Mouse (Mus musculus) MEL (cell line): ENCODE measurements around the gene Cfap157. TPM values are rescaled to one million over a fixed set of nuclear protein-coding genes. Genes with fewer than 3 reads are reported as not detected.

Experiments used
- DNase-seq: peaks from one replicate; pipeline ENCODE4 v3.0.0; 2011; ENCODE audit warnings: low read depth, low spot score
- H3K27ac ChIP-seq: 2 replicates; pipeline ENCODE4 v1.5.1; 2012; ENCODE audit warnings: low read depth, mild to moderate bottlenecking, control low read depth, low read length, moderate library complexity; ENCODE audit not compliant: control insufficient read depth
- H3K27me3 ChIP-seq, 2 experiments: fragments of 150-350 bp in 1 of 2; sonication (generic) in 1 of 2; 2 replicates each; pipeline ENCODE4 v1.6.1; 2012; ENCODE audit warnings: low read length in 2 of 2, mild to moderate bottlenecking in 2 of 2, improper control_type of control experiment in 1 of 2, moderate library complexity in 1 of 2; ENCODE audit not compliant: insufficient read depth in 2 of 2, control insufficient read depth in 1 of 2
- H3K36me3 ChIP-seq, 2 experiments: 2 replicates each; pipeline ENCODE4 v1.6.1; 2012 to 2014; ENCODE audit warnings: low read length in 2 of 2, improper control_type of control experiment in 1 of 2, inconsistent platforms in 1 of 2, mild to moderate bottlenecking in 1 of 2; ENCODE audit not compliant: insufficient read depth in 2 of 2, control insufficient read depth in 1 of 2
- H3K4me1 ChIP-seq, 2 experiments: fragments of 150-350 bp in 1 of 2; sonication (generic) in 1 of 2; 2 replicates each; pipeline ENCODE4 v1.6.1; 2012; ENCODE audit warnings: low read length in 2 of 2, improper control_type of control experiment in 1 of 2, mild to moderate bottlenecking in 1 of 2; ENCODE audit not compliant: insufficient read depth in 2 of 2, control insufficient read depth in 1 of 2
- H3K4me3 ChIP-seq, 2 experiments: fragments of 150-350 bp in 1 of 2; sonication (generic) in 1 of 2; 2 replicates each; pipeline ENCODE4 v1.5.1; 2012; ENCODE audit warnings: low read depth in 2 of 2, low read length in 2 of 2, mild to moderate bottlenecking in 2 of 2, moderate library complexity in 2 of 2, control low read depth in 1 of 2, improper control_type of control experiment in 1 of 2; ENCODE audit not compliant: control insufficient read depth in 1 of 2, insufficient read depth in 1 of 2
- H3K79me2 ChIP-seq: 2 replicates; pipeline ENCODE4 v1.6.1; 2012; ENCODE audit warnings: mild to moderate bottlenecking, low read length, moderate library complexity; ENCODE audit not compliant: control insufficient read depth, poor library complexity, insufficient read depth
- H3K9ac ChIP-seq: 2 replicates; pipeline ENCODE4 v1.6.1; 2012; ENCODE audit warnings: low read depth, mild to moderate bottlenecking, control low read depth, low read length, moderate library complexity; ENCODE audit not compliant: control insufficient read depth, poor library complexity, severe bottlenecking
- H3K9me3 ChIP-seq: fragments of 150-350 bp; sonication (generic); replicated peaks from 2 replicates; pipeline ENCODE4 v1.6.1; 2012; ENCODE audit warnings: mild to moderate bottlenecking, low read length, improper control_type of control experiment, moderate library complexity; ENCODE audit not compliant: insufficient read depth
- CHD1 ChIP-seq: IDR thresholded peaks from 2 replicates; pipeline ENCODE4 v1.6.1; 2012; ENCODE audit warnings: low read depth, mild to moderate bottlenecking, inconsistent platforms, low read length, improper control_type of control experiment
- CTCF ChIP-seq, 3 experiments: IDR thresholded peaks in 2 of 3; conservative IDR thresholded peaks in 1 of 3; 2 replicates each; pipeline ENCODE4 v1.5.1; 2011 to 2012; ENCODE audit warnings: low read length in 3 of 3, low read depth in 2 of 3, mild to moderate bottlenecking in 2 of 3, improper control_type of control experiment in 1 of 3, inconsistent platforms in 1 of 3, mixed read lengths in 1 of 3, moderate library complexity in 1 of 3; ENCODE audit not compliant: control insufficient read depth in 1 of 3, insufficient read depth in 1 of 3, poor library complexity in 1 of 3, severe bottlenecking in 1 of 3
- E2F4 ChIP-seq: IDR thresholded peaks from 2 replicates; pipeline ENCODE4 v1.6.1; 2011; ENCODE audit warnings: low read depth, low read length, improper control_type of control experiment, borderline replicate concordance
- ELF1 ChIP-seq: IDR thresholded peaks from 2 replicates; pipeline ENCODE4 v1.6.1; 2014; ENCODE audit warnings: low read depth, mild to moderate bottlenecking, inconsistent platforms, low read length, improper control_type of control experiment, moderate library complexity
- ETS1 ChIP-seq: IDR thresholded peaks from 2 replicates; pipeline ENCODE4 v1.6.1; 2012; ENCODE audit warnings: low read depth, mild to moderate bottlenecking, inconsistent platforms, low read length, improper control_type of control experiment, moderate library complexity
- GABPA ChIP-seq: IDR thresholded peaks from 2 replicates; pipeline ENCODE4 v1.6.1; 2012; ENCODE audit warnings: low read depth, mild to moderate bottlenecking, inconsistent platforms, low read length, improper control_type of control experiment, moderate library complexity
- GATA1 ChIP-seq: IDR thresholded peaks from 2 replicates; pipeline ENCODE4 v1.6.1; 2011; ENCODE audit warnings: low read depth, low read length, improper control_type of control experiment
- HCFC1 ChIP-seq: IDR thresholded peaks from 2 replicates; pipeline ENCODE4 v1.6.1; 2012; ENCODE audit warnings: low read depth, mild to moderate bottlenecking, inconsistent platforms, low read length, improper control_type of control experiment, moderate library complexity
- MAFK ChIP-seq: IDR thresholded peaks from 2 replicates; pipeline ENCODE4 v1.6.1; 2011; ENCODE audit warnings: low read depth, mild to moderate bottlenecking, low read length, improper control_type of control experiment, borderline replicate concordance
- MAZ ChIP-seq: IDR thresholded peaks from 2 replicates; pipeline ENCODE4 v1.6.1; 2012; ENCODE audit warnings: low read depth, mild to moderate bottlenecking, inconsistent platforms, low read length, improper control_type of control experiment
- MYB ChIP-seq: IDR thresholded peaks from 2 replicates; pipeline ENCODE4 v1.6.1; 2011; ENCODE audit warnings: mild to moderate bottlenecking, low read depth, low read length, improper control_type of control experiment
- POLR2AphosphoS5 ChIP-seq: IDR thresholded peaks from 2 replicates; pipeline ENCODE4 v1.6.1; 2012; ENCODE audit warnings: low read depth, borderline replicate concordance, mild to moderate bottlenecking, inconsistent platforms, low read length, moderate library complexity, mixed read lengths
- RAD21 ChIP-seq: IDR thresholded peaks from 2 replicates; pipeline ENCODE4 v1.6.1; 2011; ENCODE audit warnings: mild to moderate bottlenecking, low read depth, low read length, improper control_type of control experiment
- SIN3A ChIP-seq: IDR thresholded peaks from 2 replicates; pipeline ENCODE4 v1.6.1; 2012; ENCODE audit warnings: low read length, improper control_type of control experiment, inconsistent platforms
- UBTF ChIP-seq: IDR thresholded peaks from 2 replicates; pipeline ENCODE4 v1.6.1; 2012; ENCODE audit warnings: low read depth, mild to moderate bottlenecking, inconsistent platforms, low read length, improper control_type of control experiment, moderate library complexity, borderline replicate concordance; ENCODE audit not compliant: insufficient read depth
- USF1 ChIP-seq: IDR thresholded peaks from 2 replicates; pipeline ENCODE4 v1.6.1; 2014; ENCODE audit warnings: low read depth, mild to moderate bottlenecking, inconsistent platforms, low read length, improper control_type of control experiment, moderate library complexity
- USF2 ChIP-seq, 2 experiments: IDR thresholded peaks; 2 replicates each; pipeline ENCODE4 v1.6.1; 2011 to 2012; ENCODE audit warnings: improper control_type of control experiment in 2 of 2, low read length in 2 of 2, borderline replicate concordance in 1 of 2, inconsistent platforms in 1 of 2, low read depth in 1 of 2, mild to moderate bottlenecking in 1 of 2; ENCODE audit not compliant: insufficient read depth in 1 of 2
- ZC3H11A ChIP-seq: IDR thresholded peaks from 2 replicates; pipeline ENCODE4 v1.6.1; 2012; ENCODE audit warnings: low read depth, mild to moderate bottlenecking, inconsistent platforms, low read length, improper control_type of control experiment
- ZNF384 ChIP-seq: IDR thresholded peaks from 2 replicates; pipeline ENCODE4 v1.6.1; 2012; ENCODE audit warnings: low read depth, mild to moderate bottlenecking, inconsistent platforms, low read length, improper control_type of control experiment
- polyA plus RNA-seq, 2 experiments: library from polyadenylated mRNA; stranded (reverse) in 1 of 2; unstranded in 1 of 2; fragments of >175 nt in 1 of 2; fragments of >200 nt in 1 of 2; gene quantifications; 2 replicates each; pipeline versions ENCODE4 v1.2.1 to v1.2.4; 2012; ENCODE audit warnings: low replicate concordance in 2 of 2, low read depth in 1 of 2; ENCODE audit not compliant: insufficient read length in 2 of 2, insufficient read depth in 1 of 2, missing spikeins in 1 of 2
- total RNA-seq: library from RNA; depleted of rRNA; stranded (reverse); fragments of 300-350 nt; gene quantifications from 2 replicates; pipeline ENCODE4 v1.2.3, GENCODE M21; 2012; rRNA removed

The Cfap157 gene
- total RNA-seq: 0.12 and 0.13 TPM in 2 replicates
- 1 to 10 TPM in 1 of 2 experiments, not detected in 1; 2.3 TPM for polyA plus RNA-seq

- H3K27me3 ChIP-seq: no peaks in the 10 kb centered on the region
- H3K9me3 ChIP-seq: no peaks in the 10 kb centered on the region
- TF ChIP-seq GABPA (no peak), HCFC1 (0 out of 2 replicates have a peak, but pooled peaks have one; percentile 26), SIN3A (peak; percentile 45; the same call in 1 of the 2 replicates), ELF1 (no peak), GATA1 (no peak), CHD1 (no peak), CTCF (IDR thresholded peaks at IDR 0.05 in 2 of 3, conservative IDR thresholded peaks at IDR 0.05 in 1 of 3; ENCODE audit: control insufficient read depth in 1 of 3, insufficient read depth in 1 of 3, low read depth in 2 of 3, low read length in 3 of 3, poor library complexity in 1 of 3, severe bottlenecking in 1 of 3) (no peak), POLR2AphosphoS5 (no peak)
- H3K27ac ChIP-seq: no peak within 1 kb of the TSS
- H3K9ac ChIP-seq: no peak within 1 kb of the TSS
- DNase-seq: peak; percentile 29
- no peaks in the 10 kb centered on the region for H3K4me1 ChIP-seq
- H3K36me3 ChIP-seq: no peaks in the 10 kb centered on the region
- no peaks in the 10 kb centered on the region for H3K79me2 ChIP-seq
- H3K4me3 ChIP-seq: no peak within 1 kb of the TSS
These were observed at the start of gene Cfap157 for GRCm38 (mm10) chr2:32784048-32784681. Gene Cfap157 (minus strand): TSS chr2:32784428.

- no peaks in the 10 kb centered on the region for H3K4me1 ChIP-seq
- no peak overlapping the region for H3K9ac ChIP-seq
- no peaks in the 10 kb centered on the region for H3K9me3 ChIP-seq
- no peak for TF ChIP-seq USF1
- TF ChIP-seq, all 39 proteins: peak for 0
- no peak overlapping the region for H3K27ac ChIP-seq
- H3K79me2 ChIP-seq: no peaks in the 10 kb centered on the region
- H3K36me3 ChIP-seq: peaks cover 0 to 2% of the 10 kb centered on the region in 2 experiments; a peak in 1 of 4 replicates
- H3K4me3 ChIP-seq: no peak overlapping the region
- no peak for DNase-seq
- H3K27me3 ChIP-seq: no peaks in the 10 kb centered on the region
These were observed 44.9 kb upstream of the Cfap157 start for GRCm38 (mm10) chr2:32828979-32829676.

- Histone ChIP-seq H3K36me3 (no peaks in the 10 kb centered on the region), H3K4me1 (no peaks in the 10 kb centered on the region)
- TF ChIP-seq UBTF (no peak), POLR2AphosphoS5 (no peak), ZNF384 (no peak), MAFK (no peak), RAD21 (no peak), CHD1 (no peak), USF2 (IDR thresholded peaks at IDR 0.05; ENCODE audit: borderline replicate concordance in 1 of 2, insufficient read depth in 1 of 2, low read depth in 1 of 2, low read length in 2 of 2) (no peak), ETS1 (no peak), MAZ (no peak), MYB (no peak), ZC3H11A (no peak), E2F4 (no peak)
These were observed 41.6 kb upstream of the Cfap157 start for GRCm38 (mm10) chr2:32825796-32826195.

More at GRCm38 (mm10) chr2:32825796-32826195, 41.6 kb upstream of the Cfap157 start:
- no peaks in the 10 kb centered on the region for H3K27me3 ChIP-seq
- no peaks in the 10 kb centered on the region for H3K79me2 ChIP-seq
- H3K27ac ChIP-seq: no peak overlapping the region
- no peak overlapping the region for H3K4me3 ChIP-seq
- no peak for DNase-seq
- H3K9me3 ChIP-seq: no peaks in the 10 kb centered on the region
- H3K9ac ChIP-seq: no peak overlapping the region
